Mouse (Mus musculus) MN1 (cell line): ENCODE measurements around the gene Gm49486.

Experiments used
- DNase-seq: peaks from one replicate; pipeline ENCODE4 v3.0.0-alpha.2; 2016; ENCODE audit warnings: low spot score

Gene Gm49486

GRCm38 (mm10) chr15:79229058-79229821, at the start of gene Gm49486, which contains the start of gene Pick1:
TSS of gene Gm49486 (plus strand) at chr15:79229391.
TSS of gene Pick1 (plus strand) at chr15:79229173.
- DNase-seq = peak; percentile 97

GRCm38 (mm10) chr15:79185213-79185612, 44.0 kb upstream of the Gm49486 start:
- DNase-seq = peak; percentile 57

- no peak for DNase-seq
Observed at GRCm38 (mm10) chr15:79187819-79188218, 41.4 kb upstream of the Gm49486 start.

GRCm38 (mm10) chr15:79191426-79191825, 37.8 kb upstream of the Gm49486 start:
- DNase-seq = no peak

GRCm38 (mm10) chr15:79192450-79192849, 36.7 kb upstream of the Gm49486 start:
- no peak for DNase-seq

- DNase-seq = peak; percentile 77
Observed at GRCm38 (mm10) chr15:79192885-79193845, 36.0 kb upstream of the Gm49486 start.

- no peak for DNase-seq
Observed at GRCm38 (mm10) chr15:79194048-79194447, 35.1 kb upstream of the Gm49486 start.

GRCm38 (mm10) chr15:79194946-79195345, 34.2 kb upstream of the Gm49486 start:
- DNase-seq = no peak

GRCm38 (mm10) chr15:79195492-79195891, 33.7 kb upstream of the Gm49486 start:
- no peak for DNase-seq

GRCm38 (mm10) chr15:79199390-79199976, 29.7 kb upstream of the Gm49486 start:
- DNase-seq = no peak

- DNase-seq = peak; percentile 51
Observed at GRCm38 (mm10) chr15:79201491-79202150, 27.6 kb upstream of the Gm49486 start.

- no peak for DNase-seq
Observed at GRCm38 (mm10) chr15:79202575-79202974, 26.6 kb upstream of the Gm49486 start.

- no peak for DNase-seq
Observed at GRCm38 (mm10) chr15:79208211-79208610, 21.0 kb upstream of the Gm49486 start.

GRCm38 (mm10) chr15:79208758-79209439, 20.3 kb upstream of the Gm49486 start:
- DNase-seq = no peak

GRCm38 (mm10) chr15:79210357-79210756, 18.8 kb upstream of the Gm49486 start:
- no peak for DNase-seq

GRCm38 (mm10) chr15:79212750-79213446, 16.3 kb upstream of the Gm49486 start:
- no peak for DNase-seq

GRCm38 (mm10) chr15:79213591-79213990, 15.6 kb upstream of the Gm49486 start:
- DNase-seq = no peak

- no peak for DNase-seq
Observed at GRCm38 (mm10) chr15:79216191-79216590, 13.0 kb upstream of the Gm49486 start.

- no peak for DNase-seq
Observed at GRCm38 (mm10) chr15:79219572-79219971, 9.6 kb upstream of the Gm49486 start.

- DNase-seq = no peak
Observed at GRCm38 (mm10) chr15:79223641-79224040, 5.5 kb upstream of the Gm49486 start.

- DNase-seq = peak; percentile 95
Observed at GRCm38 (mm10) chr15:79224685-79225084, 4.5 kb upstream of the Gm49486 start.
